Mouse (Mus musculus) embryonic fibroblast, embryonic 13.5 days (primary cell): ENCODE measurements at regions not wholly inside any gene's neighbourhood (a gene's known extent, or its start where the extent isn't known, plus 50 kb on each side); places are given as distances from the start of the nearest gene placed in this dataset.

ENCODE experiments used
- H3K27ac ChIP-seq: 2 replicates; pipeline ENCODE4 v1.5.1; 2012; ENCODE audit warnings: low read length, control low read depth, inconsistent platforms; ENCODE audit not compliant: insufficient read depth
- H3K4me1 ChIP-seq: 2 replicates; pipeline ENCODE4 v1.6.1; 2011; ENCODE audit warnings: low read length; ENCODE audit not compliant: control insufficient read depth, insufficient read depth
- H3K4me3 ChIP-seq: 2 replicates; pipeline ENCODE4 v1.5.1; 2011; ENCODE audit warnings: mild to moderate bottlenecking, control low read depth, low read length; ENCODE audit not compliant: insufficient read depth
- CTCF ChIP-seq: IDR thresholded peaks from 2 replicates; pipeline ENCODE4 v1.5.1; 2011; ENCODE audit warnings: mild to moderate bottlenecking, control low read depth, low read length, moderate library complexity, borderline replicate concordance; ENCODE audit not compliant: insufficient read depth
- POLR2A ChIP-seq: IDR thresholded peaks from 2 replicates; pipeline ENCODE4 v1.6.1; 2011; ENCODE audit warnings: low read depth, mild to moderate bottlenecking, control low read depth, low read length, moderate library complexity

DNA sequence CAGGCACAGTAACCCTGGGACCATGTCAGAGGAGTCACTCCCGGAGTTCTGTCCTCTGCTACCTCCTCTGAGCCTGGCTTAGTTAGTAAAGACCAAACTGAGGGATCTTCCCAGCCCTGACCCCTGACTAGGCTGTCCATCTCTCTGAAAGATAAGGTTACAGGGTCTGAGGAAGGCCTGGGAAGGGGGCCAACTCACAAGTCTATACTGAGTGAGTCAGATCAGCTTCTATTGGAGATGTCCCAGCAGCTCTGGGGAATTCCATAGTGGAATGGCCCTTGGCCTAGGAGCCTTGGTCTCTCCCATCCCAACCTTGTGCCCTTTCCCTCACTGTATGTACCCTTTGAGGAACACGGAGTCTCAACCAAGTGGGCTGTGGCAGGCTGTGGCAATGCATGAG lies 127.7 kb downstream of the Chst1 start:
- Histone ChIP-seq H3K27ac (no peak overlapping the region), H3K4me3 (no peak overlapping the region), H3K4me1 (0 out of 2 replicates have a peak, but pooled peaks cover 3% of the 10 kb centered on the region)
- no peak for TF ChIP-seq CTCF
- no peak for TF ChIP-seq POLR2A

- Histone ChIP-seq H3K4me1 (0 out of 2 replicates have a peak, but pooled peaks cover 3% of the 10 kb centered on the region), H3K27ac (no peak overlapping the region), H3K4me3 (no peak overlapping the region)
- TF ChIP-seq POLR2A (no peak), CTCF (no peak)
Measured at GRCm38 (mm10) chr2:92728388-92728787, 128.9 kb downstream of the Chst1 start.

- TF ChIP-seq POLR2A (no peak), CTCF (no peak)
- Histone ChIP-seq H3K27ac (no peak overlapping the region), H3K4me1 (0 out of 2 replicates have a peak, but pooled peaks cover 3% of the 10 kb centered on the region), H3K4me3 (no peak overlapping the region)
Measured at GRCm38 (mm10) chr2:92730371-92730770, 130.9 kb downstream of the Chst1 start.

- Histone ChIP-seq H3K4me1 (no peaks in the 10 kb centered on the region), H3K27ac (no peak overlapping the region), H3K4me3 (no peak overlapping the region)
- TF ChIP-seq CTCF (no peak), POLR2A (no peak)
Measured at GRCm38 (mm10) chr2:92733403-92733802, 133.9 kb downstream of the Chst1 start.

GRCm38 (mm10) chr2:92735784-92736183 lies 136.3 kb downstream of the Chst1 start:
- H3K4me3 ChIP-seq: no peak overlapping the region
- H3K4me1 ChIP-seq: no peaks in the 10 kb centered on the region
- no peak for TF ChIP-seq POLR2A
- no peak for TF ChIP-seq CTCF
- H3K27ac ChIP-seq: no peak overlapping the region

DNA sequence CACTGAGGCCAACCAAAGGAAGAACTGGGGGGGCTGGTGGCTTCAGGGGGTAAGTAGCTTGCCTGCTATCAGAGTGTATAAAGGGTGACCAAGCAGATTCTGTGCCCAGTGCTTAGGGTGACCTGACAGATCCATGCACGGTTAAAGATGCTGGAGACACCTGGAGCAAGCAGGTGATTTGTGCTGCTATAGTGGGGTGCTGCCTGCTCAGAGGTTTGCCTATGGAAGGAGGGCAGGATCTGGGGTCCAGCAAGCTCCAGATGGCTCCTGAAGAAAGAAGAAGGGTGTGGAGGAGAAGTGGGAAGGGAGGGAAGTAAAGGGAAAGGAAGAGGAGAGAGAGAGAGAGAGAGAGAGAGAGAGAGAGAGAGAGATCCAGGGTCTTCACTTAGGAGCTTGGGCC lies 137.8 kb downstream of the Chst1 start:
- H3K27ac ChIP-seq: no peak overlapping the region
- TF ChIP-seq POLR2A (no peak), CTCF (no peak)
- H3K4me3 ChIP-seq: no peak overlapping the region
- no peaks in the 10 kb centered on the region for H3K4me1 ChIP-seq

DNA sequence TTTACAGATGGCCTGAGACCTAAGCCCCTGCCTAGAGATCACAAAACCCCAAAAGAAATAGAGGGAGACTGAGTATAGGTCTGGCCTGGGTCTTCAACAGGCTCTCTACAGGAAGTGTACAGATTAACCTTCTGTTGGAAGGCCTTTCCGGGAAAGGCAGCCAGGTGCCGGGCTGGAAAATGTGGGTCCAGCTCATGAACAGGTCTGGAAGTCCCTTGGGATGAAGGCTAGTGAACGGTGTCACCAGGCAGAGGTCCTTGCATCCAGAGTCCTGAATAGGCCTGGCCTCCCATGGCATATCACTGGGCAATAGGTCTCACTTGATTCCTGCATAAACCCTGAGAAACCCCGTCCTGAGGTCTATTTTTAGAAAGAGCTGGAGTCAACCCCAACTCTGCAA lies 140.1 kb downstream of the Chst1 start:
- no peak overlapping the region for H3K4me3 ChIP-seq
- no peak overlapping the region for H3K27ac ChIP-seq
- H3K4me1 ChIP-seq: peaks cover 3% of the 10 kb centered on the region; the same call in 1 of the 2 replicates
- TF ChIP-seq CTCF (no peak), POLR2A (no peak)

DNA sequence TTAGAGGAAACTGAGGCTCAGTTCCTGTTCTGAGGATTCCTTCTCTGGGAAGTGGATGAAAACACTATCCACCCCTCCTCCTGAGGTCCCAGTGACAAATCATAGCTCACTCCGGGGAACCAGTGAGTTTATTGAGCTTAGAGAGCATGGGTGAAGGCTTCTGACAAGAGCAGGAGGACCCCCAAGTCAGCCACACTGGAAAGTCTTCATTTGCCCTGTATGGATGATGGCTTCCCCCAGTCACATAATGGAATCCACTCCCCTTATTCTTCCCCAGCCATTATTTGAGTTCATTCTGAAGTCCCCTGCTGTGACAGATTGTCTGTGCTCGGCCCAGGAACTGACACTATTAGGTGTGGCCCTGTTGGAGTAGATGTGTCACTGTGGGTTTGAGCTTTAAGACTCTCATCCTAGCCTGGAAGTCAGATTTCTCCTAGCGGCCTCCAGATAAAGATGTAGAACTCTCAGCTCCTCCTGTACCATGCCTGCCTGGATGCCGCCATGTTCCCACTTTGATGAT lies 141.3 kb downstream of the Chst1 start:
- Histone ChIP-seq H3K4me3 (no peak overlapping the region), H3K27ac (no peak overlapping the region), H3K4me1 (peaks cover 3% of the 10 kb centered on the region; the same call in 1 of the 2 replicates)
- TF ChIP-seq POLR2A (no peak), CTCF (no peak)

GRCm38 (mm10) chr2:92742025-92742424 lies 142.5 kb downstream of the Chst1 start:
- TF ChIP-seq POLR2A (peak; percentile 24; the same call in 1 of the 2 replicates), CTCF (no peak)
- Histone ChIP-seq H3K4me1 (peaks cover 3% of the 10 kb centered on the region; the same call in 1 of the 2 replicates), H3K27ac (peak overlapping the region; percentile 1; the same call in 1 of the 2 replicates), H3K4me3 (no peak overlapping the region)

DNA sequence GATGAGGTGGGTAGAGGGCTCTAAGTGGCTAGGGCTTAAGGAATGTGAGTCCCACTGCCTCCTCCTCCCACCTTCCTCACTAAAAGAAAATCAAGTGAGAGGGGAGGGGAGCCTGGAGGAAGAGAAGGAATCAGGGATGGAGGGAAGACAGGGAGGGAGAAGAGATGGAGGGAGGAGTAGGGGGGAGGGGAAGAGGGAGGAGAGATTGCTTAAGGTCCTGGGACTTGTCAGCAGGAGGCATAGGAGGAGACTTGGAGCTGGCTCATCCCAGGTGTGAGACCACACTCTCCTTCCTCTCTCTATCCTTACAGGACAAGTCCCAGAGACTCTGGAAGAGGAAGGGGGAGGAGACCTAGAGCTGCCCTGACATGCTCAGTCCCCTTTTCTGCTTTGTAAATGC lies 143.2 kb downstream of the Chst1 start:
- peaks cover 3% of the 10 kb centered on the region; the same call in 1 of the 2 replicates for H3K4me1 ChIP-seq
- TF ChIP-seq POLR2A (no peak), CTCF (no peak)
- H3K27ac ChIP-seq: peak overlapping the region; percentile 1; the same call in 1 of the 2 replicates
- H3K4me3 ChIP-seq: no peak overlapping the region
